Mouse (Mus musculus) thymus, adult 2 months (tissue): ENCODE results near the gene Vmn2r99.

Experiments
- CTCF ChIP-seq: fragments of 200-500 bp; IDR thresholded peaks from 2 replicates; pipeline ENCODE4 v1.5.1; 2012; ENCODE audit warnings: mild to moderate bottlenecking, control low read depth, low read length, moderate library complexity, borderline replicate concordance; ENCODE audit not compliant: control insufficient read depth, poor library complexity, insufficient read depth; ENCODE audit errors: extremely low read depth
- POLR2A ChIP-seq: fragments of 200-500 bp; IDR thresholded peaks from 2 replicates; pipeline ENCODE4 v1.6.1; 2012; ENCODE audit warnings: mild to moderate bottlenecking, low read length, control low read depth, moderate library complexity; ENCODE audit not compliant: control insufficient read depth, poor library complexity, insufficient read depth; ENCODE audit errors: extremely low read depth

DNA sequence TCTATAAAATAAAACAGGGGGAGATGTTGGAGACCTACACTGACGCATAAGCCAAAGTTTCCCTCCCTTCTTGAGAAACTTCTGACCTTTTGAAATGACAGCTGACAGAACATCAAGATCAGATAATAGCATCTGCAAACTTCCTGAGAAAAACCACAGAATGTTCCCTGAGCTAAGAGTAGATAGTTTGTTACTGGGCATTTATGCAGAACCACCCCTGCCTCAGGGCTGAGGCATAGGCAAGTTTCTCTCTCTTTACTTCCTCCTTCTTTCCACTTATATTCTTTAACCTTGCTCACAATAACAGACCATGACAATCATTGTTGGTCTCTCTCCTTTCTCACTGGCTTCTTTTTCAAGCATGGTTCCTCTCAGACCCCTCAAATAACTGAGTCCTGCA lies 83.2 kb downstream of the Vmn2r99 start:
- no peak for TF ChIP-seq POLR2A
- no peak for TF ChIP-seq CTCF
